Mouse (Mus musculus) heart, adult 11 months (tissue): ENCODE results near the gene Camkk1.

Experiments used
- DNase-seq: peaks from one replicate; pipeline ENCODE4 v3.0.0; 2022

Camkk1 gene

GRCm38 (mm10) chr11:73018471-73019146, at the start of gene Camkk1:
Camkk1 (plus strand) TSS chr11:73019008.
- peak; percentile 100 for DNase-seq

GRCm38 (mm10) chr11:72974995-72975503, 43.8 kb upstream of the Camkk1 start:
- DNase-seq = no peak

- no peak for DNase-seq
These were observed 36.3 kb upstream of the Camkk1 start for GRCm38 (mm10) chr11:72982516-72982915.

- no peak for DNase-seq
These were observed 35.5 kb upstream of the Camkk1 start for GRCm38 (mm10) chr11:72983283-72983682.

- no peak for DNase-seq
These were observed 32.1 kb upstream of the Camkk1 start for GRCm38 (mm10) chr11:72986745-72987144.

GRCm38 (mm10) chr11:72987234-72987633, 31.6 kb upstream of the Camkk1 start:
- DNase-seq = no peak

- no peak for DNase-seq
These were observed 31.0 kb upstream of the Camkk1 start for GRCm38 (mm10) chr11:72987807-72988206.

- no peak for DNase-seq
These were observed 29.8 kb upstream of the Camkk1 start for GRCm38 (mm10) chr11:72989044-72989443.

GRCm38 (mm10) chr11:72990688-72991087, 28.1 kb upstream of the Camkk1 start:
- DNase-seq = no peak

- DNase-seq = peak; percentile 97
These were observed 26.8 kb upstream of the Camkk1 start for GRCm38 (mm10) chr11:72991961-72992360.

GRCm38 (mm10) chr11:72996346-72996745, 22.5 kb upstream of the Camkk1 start:
- no peak for DNase-seq

- no peak for DNase-seq
These were observed 22.0 kb upstream of the Camkk1 start for GRCm38 (mm10) chr11:72996781-72997180.

- no peak for DNase-seq
These were observed 21.1 kb upstream of the Camkk1 start for GRCm38 (mm10) chr11:72997529-72998326.

- peak; percentile 94 for DNase-seq
These were observed 20.0 kb upstream of the Camkk1 start, which contains the start of gene P2rx1 for GRCm38 (mm10) chr11:72998771-72999170. P2rx1 (plus strand) TSS chr11:72999103.

- peak; percentile 95 for DNase-seq
These were observed 17.8 kb upstream of the Camkk1 start for GRCm38 (mm10) chr11:73001029-73001428.

- DNase-seq = peak; percentile 95
These were observed 12.4 kb upstream of the Camkk1 start for GRCm38 (mm10) chr11:73006377-73006776.

- DNase-seq = no peak
These were observed 11.7 kb upstream of the Camkk1 start for GRCm38 (mm10) chr11:73007113-73007512.

GRCm38 (mm10) chr11:73007698-73008481, 10.9 kb upstream of the Camkk1 start:
- DNase-seq = no peak

GRCm38 (mm10) chr11:73008826-73009225, 10.0 kb upstream of the Camkk1 start:
- no peak for DNase-seq

GRCm38 (mm10) chr11:73009531-73010274, 9.1 kb upstream of the Camkk1 start:
- no peak for DNase-seq

GRCm38 (mm10) chr11:73013981-73014380, 4.8 kb upstream of the Camkk1 start:
- no peak for DNase-seq

- DNase-seq = peak; percentile 93
These were observed 3.9 kb upstream of the Camkk1 start for GRCm38 (mm10) chr11:73014831-73015344.
